Mouse (Mus musculus): ENCODE measurements around the gene Yap1. TPM values are rescaled to one million over a fixed set of nuclear protein-coding genes. Genes with fewer than 3 reads are reported as not detected.

Gene Yap1
- polyA plus RNA-seq, 1 experiment: 46.6 TPM

DNA sequence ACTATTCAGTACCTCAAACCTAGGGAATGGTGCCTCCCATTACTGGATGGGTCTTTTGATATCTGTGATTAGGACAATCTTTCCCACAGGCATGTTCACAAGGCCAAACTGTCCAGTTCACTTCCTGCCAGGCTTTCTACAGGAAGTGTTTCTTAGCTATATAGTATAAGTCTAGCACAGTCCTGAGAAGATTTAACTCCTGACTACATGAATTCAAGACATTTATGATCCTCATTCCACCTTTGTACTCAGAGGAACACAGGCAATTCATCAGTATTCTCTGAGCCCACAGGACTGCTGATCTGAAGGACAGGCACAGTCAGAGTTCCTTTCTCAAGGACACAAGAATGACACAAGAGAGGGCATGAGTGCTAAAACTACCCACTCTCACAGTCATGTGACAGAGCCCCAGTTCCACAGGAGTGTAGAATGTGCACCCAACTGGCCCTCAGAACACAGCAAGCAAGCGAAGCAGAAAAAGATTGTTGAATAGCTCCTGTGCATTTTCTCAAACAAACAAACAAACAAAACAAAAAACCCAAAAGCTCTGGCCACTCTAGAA lies 122.0 kb downstream of the Yap1 start:
- no peaks in the 10 kb centered on the region for H3K36me3 ChIP-seq (ENCODE audit: control insufficient read depth, insufficient read depth, low read length)
- no peaks in the 10 kb centered on the region for H3K4me1 ChIP-seq (ENCODE audit: control insufficient read depth, insufficient read depth, insufficient read length, low read length)
- no peak overlapping the region for H3K4me3 ChIP-seq (ENCODE audit: low read depth, low read length)
- H3K27me3 ChIP-seq (ENCODE audit: control insufficient read depth, insufficient read depth, low read length): no peaks in the 10 kb centered on the region
- no peak for TF ChIP-seq POLR2A (IDR thresholded peaks at IDR 0.05; ENCODE audit: low read depth, low read length)
- no peak for TF ChIP-seq CTCF (IDR thresholded peaks at IDR 0.05; ENCODE audit: extremely low read depth, insufficient read length, insufficient replicate concordance, low read depth, low read length)
- 97% methylated on average over 1 of the region's 1 CpGs for WGBS
- no peak overlapping the region for H3K27ac ChIP-seq (ENCODE audit: insufficient read depth, low read depth, low read length)

Other genes with a start within 250 kb of the Yap1 start
- gene Tmem123, start 240.6 kb downstream of the Yap1 start, polyA plus RNA-seq (2012; rRNA removed): 16.9 and 25.1 TPM in 2 replicates
- 3.5 and 5.4 TPM in 2 replicates for gene Birc2, start 167.5 kb downstream of the Yap1 start, polyA plus RNA-seq (2012; rRNA removed)
- 6.1 and 13.7 TPM in 2 replicates for gene Birc3, start 131.4 kb downstream of the Yap1 start, polyA plus RNA-seq (2012; rRNA removed)
- gene Cfap300, start 38.2 kb upstream of the Yap1 start, polyA plus RNA-seq (2012; rRNA removed): 0.08 and 0.37 TPM in 2 replicates
- gene Cep126, start 129.7 kb upstream of the Yap1 start, polyA plus RNA-seq (2012; rRNA removed): 0.03 and 0.27 TPM in 2 replicates

Data from small intestine, adult 2 months (tissue).